Mouse (Mus musculus): ENCODE results near the gene Hspg2.
A peak's percentile ranks its signal among the peaks of the same experiment; 100 is the strongest.

Hspg2 gene

DNA sequence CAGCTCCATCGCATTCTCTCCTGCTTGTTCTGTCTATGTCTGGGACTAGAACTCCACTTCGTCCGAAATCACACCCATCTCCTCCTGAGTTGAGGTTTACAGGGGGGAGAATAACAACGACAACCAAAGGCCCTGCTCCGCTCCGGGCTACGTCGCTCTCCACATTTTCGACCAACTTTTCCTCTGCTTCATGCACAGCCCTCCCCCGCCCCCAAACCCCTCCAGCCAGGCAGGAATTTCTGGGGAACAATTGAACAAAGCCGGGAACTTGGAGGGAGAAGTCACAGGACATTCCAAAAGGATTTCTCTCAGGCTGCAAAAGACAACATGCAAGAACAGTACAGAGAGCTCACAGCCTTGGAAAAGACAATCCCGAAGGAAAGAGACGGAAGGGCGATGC, 7.9 kb upstream of the Hspg2 start:
- no peak for DNase-seq (ENCODE audit: extremely low read depth, insufficient read length, low spot score)

DNA sequence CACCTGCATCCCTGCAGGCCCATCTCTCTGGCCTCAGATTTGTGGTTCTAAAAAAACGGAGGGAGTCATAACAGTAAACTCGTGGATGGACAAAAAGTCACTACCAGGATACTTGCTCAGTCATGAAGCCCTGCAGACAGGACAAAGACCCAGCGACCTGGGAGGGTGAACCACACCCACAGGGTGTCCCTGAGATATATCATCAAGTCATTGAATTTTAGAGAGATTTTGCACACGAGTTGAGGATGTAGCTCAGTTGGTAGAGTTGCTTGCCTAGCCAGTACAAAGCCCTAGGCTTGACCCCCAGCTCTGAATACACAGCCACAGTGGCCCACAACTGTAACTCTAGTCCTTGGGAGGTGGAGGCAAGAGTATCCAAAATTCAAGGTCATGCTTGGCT, 7.4 kb upstream of the Hspg2 start:
- no peak for DNase-seq (ENCODE audit: extremely low read depth, insufficient read length, low spot score)

DNA sequence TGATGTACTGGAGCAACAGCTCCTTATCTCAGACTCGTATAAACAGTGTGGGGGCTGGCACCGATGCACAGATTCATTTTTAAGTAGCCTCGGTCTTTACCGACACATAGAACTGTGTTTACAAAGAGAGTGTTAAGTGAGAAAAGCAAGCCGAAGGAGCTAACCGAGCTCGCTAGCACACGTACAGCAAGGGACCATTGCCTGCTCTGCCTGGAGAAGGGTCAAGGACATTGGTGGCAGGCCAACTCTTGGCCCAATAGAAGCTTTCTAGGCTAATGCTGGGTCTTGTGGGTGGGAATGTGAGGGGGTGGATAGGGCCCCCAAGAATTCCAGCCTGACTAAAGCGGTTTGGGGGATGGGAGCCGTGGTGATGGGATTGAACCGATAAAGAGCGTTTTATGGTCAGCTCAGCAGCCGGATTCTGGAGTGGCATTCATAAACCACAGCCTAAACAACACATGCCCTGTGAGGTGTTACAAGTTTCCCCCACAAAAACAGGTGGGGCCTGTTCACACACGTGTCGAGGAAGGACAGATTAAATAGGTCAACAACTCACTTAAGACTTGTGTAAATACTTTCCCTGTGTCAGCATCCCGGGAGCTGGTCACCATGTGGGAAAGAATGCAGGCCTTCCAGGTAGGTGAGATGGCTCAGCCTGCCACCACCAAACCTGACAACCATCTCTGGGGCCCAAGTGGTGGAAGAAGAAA, 6.4 kb upstream of the Hspg2 start:
- no peak for DNase-seq (ENCODE audit: extremely low read depth, insufficient read length, low spot score)

DNA sequence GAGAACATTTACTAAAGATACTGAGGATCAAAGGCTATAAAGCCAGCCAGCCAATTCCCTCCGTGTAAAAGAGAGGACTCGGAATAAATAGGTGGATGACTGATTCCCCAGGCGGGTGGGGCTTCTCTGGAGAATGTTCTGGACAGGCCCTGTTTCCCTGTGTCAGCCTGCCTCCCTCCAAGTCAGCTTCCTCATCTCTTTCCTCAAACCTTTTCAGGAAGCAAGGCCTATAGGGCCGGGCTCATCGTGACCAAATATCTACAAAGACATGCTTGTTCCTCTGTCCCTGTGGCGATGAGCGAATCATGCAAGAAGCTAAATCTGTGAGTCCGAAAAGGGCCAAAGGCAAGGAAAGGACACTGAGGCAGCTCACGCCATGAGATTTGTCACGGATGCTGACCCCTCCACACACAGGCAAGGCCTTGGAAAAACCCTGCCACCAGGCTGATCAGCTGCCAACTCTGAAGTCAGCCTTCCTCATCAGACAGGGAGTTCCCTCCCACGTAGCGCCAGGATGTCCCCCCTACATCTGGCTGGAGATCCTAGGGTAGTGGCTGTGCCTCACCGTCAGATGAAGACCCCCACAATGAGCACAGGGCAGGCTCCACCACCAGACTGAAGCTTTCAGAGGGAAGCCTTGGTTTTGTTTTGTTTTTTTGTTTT, 3.3 kb upstream of the Hspg2 start:
- DNase-seq (ENCODE audit: extremely low read depth, insufficient read length, low spot score) = no peak

DNA sequence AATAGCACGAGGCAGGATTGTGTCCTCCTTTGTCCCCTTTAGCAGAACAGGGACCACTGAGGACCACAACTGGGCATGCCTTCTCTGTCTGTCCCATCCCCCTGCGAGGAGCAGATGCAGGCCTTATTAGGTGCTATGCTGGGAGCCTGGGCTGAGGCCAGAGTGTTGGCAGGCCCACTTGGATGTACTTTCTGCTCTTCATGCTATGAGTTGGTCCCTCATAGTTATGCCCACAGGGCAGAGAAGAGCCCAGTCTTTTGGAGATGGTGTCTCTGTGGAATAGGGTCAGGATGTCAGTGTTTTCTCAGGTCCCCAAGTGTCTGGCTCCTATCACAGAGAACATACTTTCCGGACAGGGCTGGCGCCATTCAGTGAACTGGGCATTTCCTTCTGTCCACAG, 1.6 kb upstream of the Hspg2 start:
- DNase-seq (ENCODE audit: extremely low read depth, insufficient read length, low spot score) = no peak

DNA sequence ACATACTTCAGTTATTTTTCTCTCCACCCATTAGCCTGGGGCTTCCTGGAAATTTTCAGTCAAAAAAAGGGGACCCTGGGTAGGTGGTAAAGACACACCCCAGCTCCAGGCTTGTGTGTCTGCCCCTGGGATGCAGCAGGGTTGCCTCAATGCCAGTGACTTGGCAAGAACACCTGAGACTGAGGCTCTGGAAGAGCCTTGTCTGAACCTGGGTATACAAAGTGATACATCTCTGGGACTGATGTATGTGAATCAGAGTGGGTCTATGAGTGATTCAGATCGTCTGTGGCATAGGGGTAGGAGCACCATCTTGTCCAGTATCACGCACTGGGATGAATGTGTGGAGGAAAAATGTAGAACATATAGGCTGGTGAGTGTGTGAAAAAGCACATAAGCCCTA, 1.0 kb upstream of the Hspg2 start:
- no peak for DNase-seq (ENCODE audit: extremely low read depth, insufficient read length, low spot score)

DNA sequence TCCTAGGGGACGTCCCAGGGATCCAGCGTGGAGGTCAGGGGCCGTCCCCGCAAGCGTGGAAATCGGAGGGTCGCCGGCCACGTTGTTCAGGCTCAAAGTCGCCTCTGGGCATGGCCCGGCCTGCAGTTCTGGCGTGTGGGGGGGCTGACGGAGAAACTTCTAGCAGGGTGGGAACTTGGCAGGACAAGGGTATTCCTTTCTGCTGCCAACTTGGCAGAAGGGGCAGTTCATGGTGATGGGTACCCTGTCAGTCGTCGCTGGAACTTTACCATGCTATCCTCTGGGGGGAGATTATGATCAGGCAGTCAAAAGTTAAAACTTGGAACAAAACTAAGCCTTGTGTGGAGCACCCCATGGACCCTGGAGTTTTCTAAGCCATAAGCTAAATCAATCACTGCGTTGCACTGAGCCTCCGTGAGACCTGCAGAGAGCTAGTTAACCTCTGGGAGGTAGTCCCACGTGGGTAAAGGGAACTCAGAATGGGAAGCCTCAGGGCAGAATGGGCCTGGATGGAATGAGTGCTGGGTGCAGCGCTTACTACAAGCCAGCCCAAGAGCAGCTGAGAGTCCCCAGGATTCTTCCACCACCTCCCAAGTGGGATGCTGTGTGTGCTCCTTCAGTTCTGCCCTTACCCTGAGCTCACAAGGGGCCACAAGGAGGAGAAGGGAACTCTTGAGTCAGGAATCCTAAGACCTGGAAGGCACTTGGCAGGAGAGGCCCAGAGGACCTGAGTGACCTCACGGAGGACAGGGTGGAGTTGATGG, 694 bp downstream of the Hspg2 start:
- peak; percentile 62 for DNase-seq (ENCODE audit: extremely low read depth, insufficient read length, low spot score)

DNA sequence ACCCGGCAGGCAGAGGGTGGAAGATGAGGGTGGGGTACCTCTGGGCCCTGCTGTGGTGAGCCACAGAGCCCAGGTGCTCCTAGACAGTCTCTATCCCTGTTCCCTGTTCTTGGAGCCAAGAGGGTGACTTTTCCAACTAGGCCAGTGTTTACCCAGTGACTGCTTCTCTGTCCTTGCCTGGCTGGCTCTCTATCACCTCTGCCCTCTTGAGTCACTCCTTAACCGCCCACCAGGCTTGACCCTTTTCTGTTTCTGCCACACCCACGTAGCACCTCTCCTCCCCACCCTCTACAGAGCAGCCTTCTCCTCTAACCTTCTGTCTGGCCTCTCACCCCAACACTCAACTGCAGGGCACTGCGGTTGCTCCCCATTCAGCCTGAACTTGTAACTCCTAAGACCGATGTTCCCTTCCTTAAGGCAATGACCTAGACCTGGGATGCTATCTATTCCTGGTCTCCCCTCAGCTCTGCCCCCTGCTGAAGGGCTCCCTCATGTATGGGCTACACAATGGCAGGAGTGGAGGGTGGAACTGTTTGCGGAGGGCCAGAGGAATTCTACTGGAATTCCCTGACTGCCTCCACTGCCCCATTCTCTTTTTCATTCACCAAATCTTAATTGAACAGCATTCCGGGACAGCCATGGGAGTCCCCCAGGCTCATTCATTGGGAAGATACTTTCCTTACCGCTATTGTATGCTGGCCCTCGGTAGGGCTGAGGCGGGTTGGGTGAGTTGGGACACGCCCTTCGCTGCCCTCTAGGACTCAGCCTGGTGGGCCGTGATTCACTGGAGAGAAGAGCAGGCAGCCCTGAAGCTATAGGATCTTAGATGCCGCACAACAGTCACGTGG, 1.5 kb downstream of the Hspg2 start:
- DNase-seq (ENCODE audit: extremely low read depth, insufficient read length, low spot score) = no peak

DNA sequence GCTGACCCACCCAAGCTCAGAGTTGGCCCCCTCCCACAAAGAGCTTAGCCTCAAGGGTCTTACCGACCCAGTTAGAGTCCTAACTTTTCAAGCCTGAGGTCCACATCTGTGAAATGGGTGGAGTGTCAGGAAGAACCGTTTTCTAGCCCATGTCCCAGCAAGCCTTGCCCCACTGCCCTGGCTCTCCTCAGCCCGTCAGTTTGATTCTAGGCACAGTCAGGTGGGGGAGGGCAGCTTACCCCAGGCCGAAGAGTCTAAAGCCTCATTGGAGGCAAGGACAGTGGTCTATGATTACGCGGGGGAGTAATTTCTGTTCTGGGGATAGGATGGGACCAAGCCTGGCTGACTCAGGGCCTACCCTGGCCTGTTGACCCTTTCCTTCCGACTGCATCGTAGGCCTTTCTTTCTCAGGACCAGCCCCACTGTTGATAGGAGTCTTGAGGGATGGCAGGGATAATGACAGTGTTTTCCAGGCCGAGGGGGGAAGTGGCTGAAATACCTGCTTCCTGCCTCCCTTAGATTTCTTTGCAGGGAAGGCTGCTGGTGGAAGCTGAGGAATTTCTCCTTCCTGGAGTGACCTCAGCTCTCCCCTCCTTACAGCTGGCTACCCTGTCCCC, 2.2 kb downstream of the Hspg2 start:
- no peak for DNase-seq (ENCODE audit: extremely low read depth, insufficient read length, low spot score)

DNA sequence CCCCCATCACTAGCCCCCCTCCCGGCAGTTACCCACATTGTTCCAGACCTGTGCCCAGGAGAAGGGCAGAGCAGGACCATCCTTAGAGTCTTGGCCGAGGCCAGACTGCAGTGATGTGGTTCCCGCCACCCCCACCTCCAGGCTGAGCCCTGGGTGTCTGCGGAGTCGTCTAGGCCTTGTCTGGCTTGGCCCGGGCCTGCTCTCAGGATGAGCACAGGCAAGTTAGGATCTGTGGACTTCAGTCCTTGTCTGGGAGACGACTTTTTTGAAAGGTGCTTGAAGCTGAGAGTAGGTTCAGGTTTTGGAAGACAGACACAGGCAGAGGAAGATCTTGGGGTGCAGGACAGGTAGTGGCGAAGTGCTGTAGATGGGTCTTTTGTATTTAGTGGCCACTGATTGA, 2.8 kb downstream of the Hspg2 start:
- DNase-seq (ENCODE audit: extremely low read depth, insufficient read length, low spot score) = no peak

DNA sequence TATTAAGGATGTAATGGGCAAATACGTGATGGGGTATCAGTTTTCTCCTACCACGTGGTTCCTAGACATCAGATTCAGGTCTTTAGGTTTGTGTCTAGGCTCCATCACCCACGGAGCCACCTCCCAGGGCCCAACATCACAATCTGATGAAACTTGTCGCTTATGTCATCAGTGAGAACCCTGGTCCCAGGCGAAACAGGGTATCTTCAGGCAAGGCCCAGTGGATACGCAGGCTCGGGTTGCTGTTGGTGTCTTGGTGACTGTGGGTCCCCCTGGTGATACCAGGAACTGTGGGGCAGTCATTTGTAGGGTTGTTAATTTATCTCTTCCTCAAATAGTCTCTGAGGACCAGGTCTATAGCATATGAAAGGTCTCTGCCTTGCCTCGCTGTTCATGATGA, 4.7 kb downstream of the Hspg2 start:
- DNase-seq (ENCODE audit: extremely low read depth, insufficient read length, low spot score) = no peak

DNA sequence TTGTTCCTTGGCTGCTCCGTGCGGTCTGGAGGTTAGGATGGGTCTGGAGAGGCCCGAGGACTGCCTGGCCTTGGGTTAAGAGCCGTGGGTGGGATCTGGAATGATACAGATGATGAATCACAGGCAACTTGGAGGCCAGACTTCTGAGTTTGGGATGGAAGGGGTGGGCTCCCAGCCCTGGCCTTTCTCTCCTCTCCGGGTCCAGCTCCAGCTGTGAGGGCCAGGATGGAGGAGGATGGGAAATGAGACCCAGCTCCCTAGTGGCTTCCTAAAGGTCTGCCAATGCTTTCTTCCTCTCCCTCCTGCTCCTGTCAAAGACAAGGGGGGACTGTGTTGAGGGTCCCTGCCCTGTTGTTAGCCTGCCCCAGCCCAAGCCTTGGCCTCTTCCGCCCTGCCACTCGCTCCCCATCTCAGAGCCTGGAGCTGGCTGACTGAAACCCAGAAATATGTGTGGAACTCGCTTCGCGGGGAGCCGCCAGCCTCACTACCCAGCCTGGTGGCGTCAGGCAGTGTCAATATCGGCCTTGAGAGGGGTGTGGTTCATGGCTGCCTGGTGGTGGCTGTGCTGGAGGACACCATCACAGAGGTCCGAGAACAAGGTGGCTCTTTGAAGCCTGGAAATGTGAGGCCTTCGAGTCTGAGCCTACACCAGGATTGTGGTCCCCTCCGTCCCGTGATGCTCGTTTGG, 5.3 kb downstream of the Hspg2 start:
- peak; percentile 73 for DNase-seq (ENCODE audit: extremely low read depth, insufficient read length, low spot score)

DNA sequence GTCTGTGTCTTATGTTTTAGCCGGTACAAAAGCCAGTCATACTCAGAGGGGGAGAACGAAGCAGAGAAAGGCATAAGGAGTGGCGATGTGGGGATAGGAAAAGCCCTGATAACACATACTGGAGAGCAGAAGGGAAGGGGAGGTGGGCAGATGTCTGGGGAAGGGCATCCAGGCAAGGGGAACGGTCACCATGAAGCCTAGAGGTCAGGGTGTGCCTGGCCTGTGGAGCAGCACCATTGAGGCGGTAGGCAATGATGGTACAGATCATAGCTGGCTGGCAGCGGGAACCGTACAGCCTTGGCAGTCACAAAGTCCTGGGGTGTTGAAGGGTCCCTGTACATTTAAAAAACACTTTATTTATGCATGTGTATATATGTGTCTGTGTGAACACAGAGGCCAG, 6.1 kb downstream of the Hspg2 start:
- no peak for DNase-seq (ENCODE audit: extremely low read depth, insufficient read length, low spot score)

DNA sequence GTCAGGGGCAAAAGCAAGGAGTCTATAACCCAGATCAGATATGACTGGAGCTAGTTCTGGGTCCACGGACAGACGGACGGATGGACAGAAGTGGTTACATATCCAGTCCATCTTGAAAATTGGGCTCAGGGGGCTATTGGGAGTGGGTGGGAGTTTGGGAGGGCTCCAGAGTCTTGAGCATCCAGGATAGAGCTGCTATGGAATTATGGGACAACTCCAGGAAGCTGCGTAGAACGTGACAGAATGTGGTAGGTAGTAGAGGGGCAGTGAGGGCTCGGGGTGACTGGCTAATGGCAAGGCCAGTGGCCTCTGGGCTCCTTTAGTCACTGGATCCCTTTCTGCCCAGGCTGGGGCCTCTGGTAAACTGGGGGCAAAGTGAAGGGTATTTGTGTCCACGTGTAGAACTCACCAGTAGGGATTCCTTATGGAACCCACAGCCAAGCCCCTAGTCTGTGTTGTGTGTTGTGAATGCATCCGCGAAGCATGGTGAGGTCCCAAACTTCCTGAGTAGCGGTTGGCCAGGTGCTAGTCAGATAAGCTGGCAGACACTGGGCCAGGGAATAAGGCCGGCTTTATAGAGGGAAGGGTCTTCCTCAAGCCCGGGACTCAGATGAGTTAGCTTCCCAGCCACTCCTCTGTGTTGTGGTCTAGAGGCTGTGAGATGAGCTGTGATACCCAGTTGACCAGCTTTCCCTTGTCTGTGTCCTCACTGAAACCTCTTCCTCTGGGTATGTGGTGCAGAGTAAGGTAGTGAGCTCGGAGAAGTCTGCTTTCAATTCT, 6.9 kb downstream of the Hspg2 start:
- no peak for DNase-seq (ENCODE audit: extremely low read depth, insufficient read length, low spot score)

DNA sequence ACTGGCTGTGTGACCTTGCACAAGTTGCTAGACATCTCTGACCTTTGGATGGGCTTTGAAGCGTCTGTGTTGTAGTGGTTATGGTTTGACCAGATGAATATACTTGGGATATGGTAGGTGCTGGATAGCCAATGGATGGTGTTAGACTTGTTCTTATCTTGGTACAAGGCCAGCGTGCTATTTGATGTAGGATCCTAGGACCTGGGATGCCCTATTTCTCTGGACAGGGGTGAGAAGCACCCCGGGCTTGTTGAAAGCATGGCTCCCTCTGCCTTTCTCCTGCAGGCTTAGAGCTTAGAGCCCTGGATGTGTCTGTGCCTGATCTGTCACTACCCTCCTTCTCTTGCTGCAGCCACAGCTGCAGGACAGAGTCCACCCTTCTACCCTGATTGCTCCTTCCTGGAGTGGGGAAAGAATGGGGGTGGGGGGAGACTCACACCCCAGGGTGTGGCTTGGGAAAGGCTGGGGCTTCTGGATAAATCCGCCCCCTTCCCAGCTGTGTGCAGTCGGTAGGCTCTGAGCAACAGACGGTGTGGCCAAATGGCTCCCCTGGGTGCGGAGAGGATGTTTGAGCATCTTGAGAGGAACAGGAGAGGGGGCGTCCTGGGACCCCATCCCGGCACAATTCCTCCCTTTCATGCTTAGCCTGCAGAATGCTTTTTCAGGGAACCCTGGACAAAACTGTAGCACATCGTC, 7.6 kb downstream of the Hspg2 start:
- DNase-seq (ENCODE audit: extremely low read depth, insufficient read length, low spot score) = peak; percentile 82

DNA sequence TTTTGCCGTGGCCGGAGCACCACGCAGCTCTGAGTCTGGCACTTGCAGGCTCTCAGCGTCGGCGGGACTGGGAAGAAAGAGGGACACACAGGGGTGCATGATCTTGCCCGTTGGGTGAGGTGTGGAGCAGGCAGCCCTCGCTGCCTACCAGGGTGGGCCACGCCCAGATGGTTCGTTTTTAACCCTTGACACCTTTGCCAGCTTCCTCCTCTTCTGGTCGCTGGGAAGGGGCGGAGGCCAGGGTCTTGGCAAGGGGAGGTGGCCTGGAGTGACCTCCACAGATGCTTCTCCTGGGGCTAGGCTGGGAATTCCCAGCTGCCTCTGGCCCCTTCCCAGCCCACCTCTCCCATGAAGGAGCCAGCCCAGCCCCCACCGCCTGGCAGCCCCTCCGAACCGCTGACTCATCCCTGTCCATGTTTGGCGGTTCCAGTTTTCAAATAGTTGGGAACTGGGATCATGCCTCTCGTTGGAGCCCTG, 8.2 kb downstream of the Hspg2 start:
- peak; percentile 84 for DNase-seq (ENCODE audit: extremely low read depth, insufficient read length, low spot score)

DNA sequence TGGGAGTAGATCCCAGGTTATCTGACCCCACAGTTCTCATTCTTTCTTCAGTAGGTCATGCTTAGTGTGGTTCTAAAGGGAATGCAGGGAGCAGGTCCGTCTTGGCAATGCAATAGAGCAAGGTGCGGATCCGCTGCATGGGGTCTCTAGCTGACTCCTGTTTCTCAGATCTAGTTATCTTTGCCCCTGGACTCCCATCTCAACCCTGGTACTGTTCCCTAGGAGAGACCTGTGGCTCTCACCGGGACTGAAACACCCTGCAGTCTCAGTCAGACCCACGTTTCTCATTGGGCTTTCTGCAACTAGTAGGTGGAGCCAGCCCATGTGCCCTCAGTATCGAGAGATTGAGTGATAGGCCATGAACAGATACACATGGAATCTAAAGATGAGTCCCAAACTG, 9.0 kb downstream of the Hspg2 start:
- no peak for DNase-seq (ENCODE audit: extremely low read depth, insufficient read length, low spot score)

DNA sequence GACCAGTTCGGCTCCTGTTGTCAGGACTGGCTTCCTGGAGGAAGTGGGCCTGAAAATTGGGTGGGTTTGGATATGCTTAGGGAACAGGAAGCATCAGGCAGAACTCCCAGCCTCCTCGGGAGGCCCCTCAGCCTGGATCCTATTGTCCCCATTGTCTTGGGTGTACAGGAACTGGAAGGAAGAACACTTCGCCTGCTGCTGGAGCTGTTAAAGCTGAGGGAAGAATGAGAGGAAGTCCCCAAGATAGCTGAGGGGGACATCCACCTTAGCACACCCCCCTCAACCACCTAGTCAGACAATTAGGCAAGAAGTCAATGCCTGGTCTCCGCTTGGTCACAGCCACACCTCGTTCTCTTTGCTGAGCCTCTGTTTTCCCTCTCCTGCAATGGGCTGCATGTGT, 9.7 kb downstream of the Hspg2 start:
- DNase-seq (ENCODE audit: extremely low read depth, insufficient read length, low spot score) = no peak

DNA sequence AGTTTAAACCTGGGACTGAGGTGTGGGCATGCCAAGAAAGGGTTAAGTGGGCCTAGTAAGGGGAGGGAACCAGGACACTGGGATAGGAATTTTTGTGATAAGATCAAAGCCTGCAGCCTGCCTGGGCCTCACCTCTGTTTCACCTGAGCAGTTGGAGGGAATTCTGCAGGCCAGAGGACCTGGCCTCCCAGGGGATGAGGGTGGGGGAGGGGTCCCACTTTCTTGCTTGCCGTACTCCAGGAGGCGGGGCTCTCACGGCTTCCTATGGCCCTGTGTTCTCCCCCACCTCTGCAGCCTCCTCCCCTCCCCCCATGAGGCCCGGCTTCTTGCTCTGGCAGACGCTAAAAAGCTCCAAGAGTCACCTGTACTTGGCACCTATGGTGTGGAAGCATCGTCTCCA, 11.2 kb downstream of the Hspg2 start:
- DNase-seq (ENCODE audit: extremely low read depth, insufficient read length, low spot score) = no peak
